Mouse (Mus musculus) urinary bladder, postnatal 4 days (tissue): ENCODE measurements at regions not wholly inside any gene's neighbourhood (a gene's known extent, or its start where the extent isn't known, plus 50 kb on each side); places are given as distances from the start of the nearest gene placed in this dataset.

Experiments used
- DNase-seq, 2 experiments: peaks; one replicate each; pipeline ENCODE4 v3.0.0; 2021 to 2022; ENCODE audit warnings: low spot score in 2 of 2

DNA sequence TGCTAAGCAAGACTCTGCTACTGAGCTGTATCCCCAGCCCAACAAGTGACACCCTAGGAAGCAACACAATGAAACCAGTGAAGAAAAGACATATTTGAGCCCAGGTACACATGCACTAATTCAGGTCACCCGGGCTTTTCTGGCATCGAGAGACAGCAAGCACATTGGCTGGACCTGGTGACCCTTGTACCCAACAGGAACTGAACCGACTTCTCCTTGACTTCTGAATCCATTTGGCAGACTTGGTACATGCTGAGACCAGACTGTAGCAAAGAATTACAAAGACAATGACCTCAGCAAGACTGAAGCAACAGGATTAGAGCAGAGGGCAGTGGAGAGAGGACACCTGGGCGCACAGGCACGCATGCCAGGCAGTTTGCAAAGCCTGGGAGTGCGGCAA is 79.1 kb downstream of the Sema4f start:
- DNase-seq, result no peak

DNA sequence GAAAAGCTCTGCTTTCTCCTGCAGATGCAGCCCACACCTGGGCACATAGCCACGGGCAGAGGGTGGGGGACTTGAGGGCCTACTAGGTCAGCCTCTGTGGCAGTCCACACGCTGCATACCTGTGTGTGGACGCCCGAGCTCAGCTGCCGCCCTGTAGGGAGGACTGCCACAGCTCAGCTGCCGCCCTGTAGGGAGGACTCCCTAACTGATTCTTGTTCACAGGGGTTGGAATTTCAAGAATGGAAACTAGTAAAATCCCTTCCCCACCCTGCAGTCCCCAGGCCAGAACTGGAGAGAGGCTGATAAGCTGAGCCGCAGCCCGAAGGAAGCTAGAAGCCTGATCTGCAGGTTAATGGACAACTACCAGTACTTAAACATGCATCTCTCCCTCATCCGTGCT is 82.0 kb upstream of the Hk2 start:
- DNase-seq, result no peak

DNA sequence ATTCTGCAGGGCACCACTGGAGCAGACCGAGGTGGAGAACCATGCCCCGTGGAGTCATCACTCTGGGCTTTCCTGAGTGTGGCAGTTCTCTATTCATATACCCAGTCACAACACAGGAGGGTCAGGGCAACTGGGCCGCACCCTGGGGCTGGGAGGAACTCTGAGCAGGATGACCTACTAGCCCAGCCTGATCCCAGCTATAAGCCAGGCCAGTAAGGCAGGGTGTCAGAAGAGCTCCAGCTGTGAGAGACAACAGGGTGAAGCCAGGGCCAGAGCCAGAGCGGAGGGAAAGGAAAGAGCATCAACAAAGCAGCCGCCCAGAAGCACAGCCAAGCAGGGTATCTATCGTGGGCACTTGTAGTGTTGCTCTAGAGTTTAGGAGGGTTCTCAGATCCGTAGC is 81.1 kb upstream of the Hk2 start:
- no peak for DNase-seq

DNA sequence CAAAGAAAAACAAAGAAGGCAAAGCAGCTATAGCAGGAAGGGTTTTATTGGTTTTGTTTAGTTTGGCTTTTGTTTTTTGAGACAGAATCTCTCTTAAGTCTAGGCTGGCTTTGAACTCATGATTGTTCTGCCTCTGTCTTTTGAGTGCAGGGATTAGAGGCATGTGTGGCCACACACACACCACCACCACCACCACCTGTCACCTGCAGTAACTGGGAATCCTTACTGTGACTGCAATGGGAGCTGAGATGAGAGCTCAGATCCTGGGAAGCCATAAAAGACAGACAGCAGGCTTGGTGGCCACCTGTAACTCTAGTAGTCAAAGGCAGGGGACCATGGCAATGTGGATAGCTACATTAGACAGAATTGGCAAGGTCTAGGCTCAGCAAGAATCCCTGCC is 80.5 kb upstream of the Hk2 start:
- DNase-seq, result no peak

DNA sequence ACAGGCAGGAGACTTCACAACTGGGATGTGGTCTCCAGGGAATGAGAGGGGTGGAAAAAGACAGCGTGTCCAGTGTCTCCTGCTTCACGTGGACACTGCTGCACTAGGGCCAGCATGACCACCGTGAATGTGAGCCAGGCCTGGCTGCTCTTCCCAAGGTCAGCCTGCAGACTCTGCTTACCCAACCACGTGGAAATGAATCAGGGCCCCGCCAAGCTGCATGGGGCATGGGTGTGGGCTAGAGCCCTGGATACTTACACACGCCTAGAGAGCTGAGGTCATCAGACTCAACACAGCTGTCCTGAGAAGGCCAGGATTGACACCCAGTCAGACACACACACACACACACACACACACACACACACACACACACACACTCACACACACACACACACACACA is 80.1 kb upstream of the Hk2 start:
- DNase-seq, result peak in 1 of 2 experiments; percentile 33

DNA sequence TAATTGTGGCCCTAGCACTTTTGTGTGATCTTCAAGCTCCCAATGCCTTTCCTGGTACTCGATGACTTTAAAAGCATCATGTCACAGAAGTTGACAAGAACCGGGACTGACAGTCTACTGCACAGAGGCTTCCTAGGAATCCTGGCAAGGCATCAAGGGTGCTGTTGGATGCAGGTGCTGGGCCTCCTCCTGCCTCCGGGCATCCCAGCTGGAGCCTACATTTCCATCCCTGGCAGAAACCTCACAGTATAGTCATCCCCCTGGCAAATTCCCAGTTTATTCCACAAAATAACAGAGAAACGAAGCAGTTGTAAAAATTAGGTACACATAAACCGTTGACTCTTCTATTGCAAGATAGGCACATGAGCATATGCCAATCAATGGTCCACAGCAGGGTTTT is 78.8 kb upstream of the Hk2 start:
- DNase-seq, result no peak

DNA sequence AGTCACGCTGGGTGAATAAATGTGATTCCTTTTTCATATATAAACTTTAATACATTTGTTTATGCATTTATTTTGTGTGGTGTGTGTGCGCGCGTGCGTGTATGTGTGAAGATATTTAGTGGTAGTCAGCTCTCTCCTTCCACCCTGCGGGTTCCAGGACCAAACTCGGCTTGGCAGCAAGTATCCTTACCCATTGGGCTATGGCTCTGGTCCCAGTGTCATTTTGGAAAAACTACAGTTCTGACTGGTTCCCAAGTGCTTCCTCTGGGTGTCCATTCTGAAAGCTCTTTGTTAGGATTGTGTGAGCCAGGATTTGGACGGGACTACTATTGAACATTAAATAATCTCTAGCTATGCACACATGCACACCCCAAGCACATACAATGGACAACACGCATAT is 76.3 kb upstream of the Hk2 start:
- DNase-seq, result no peak

DNA sequence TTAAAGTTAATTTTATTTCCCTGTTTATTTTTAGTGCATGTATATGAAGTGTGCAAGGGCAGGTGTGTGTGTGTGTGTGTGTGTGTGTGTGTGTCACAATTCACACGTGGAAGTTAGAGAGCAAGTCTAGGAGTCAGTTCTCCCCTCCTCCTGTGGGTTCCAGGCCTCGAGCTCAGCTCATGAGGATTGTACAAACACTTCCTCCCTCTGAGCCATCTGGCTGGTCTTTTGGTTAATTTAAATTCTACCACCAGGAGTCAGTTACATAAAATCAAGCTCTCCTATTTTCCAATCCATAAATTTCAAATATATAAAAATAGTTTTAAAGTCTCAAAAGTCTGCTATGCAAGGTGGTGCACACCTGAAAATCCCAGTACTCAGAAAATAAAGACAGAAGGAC is 73.3 kb upstream of the Hk2 start:
- no peak for DNase-seq

DNA sequence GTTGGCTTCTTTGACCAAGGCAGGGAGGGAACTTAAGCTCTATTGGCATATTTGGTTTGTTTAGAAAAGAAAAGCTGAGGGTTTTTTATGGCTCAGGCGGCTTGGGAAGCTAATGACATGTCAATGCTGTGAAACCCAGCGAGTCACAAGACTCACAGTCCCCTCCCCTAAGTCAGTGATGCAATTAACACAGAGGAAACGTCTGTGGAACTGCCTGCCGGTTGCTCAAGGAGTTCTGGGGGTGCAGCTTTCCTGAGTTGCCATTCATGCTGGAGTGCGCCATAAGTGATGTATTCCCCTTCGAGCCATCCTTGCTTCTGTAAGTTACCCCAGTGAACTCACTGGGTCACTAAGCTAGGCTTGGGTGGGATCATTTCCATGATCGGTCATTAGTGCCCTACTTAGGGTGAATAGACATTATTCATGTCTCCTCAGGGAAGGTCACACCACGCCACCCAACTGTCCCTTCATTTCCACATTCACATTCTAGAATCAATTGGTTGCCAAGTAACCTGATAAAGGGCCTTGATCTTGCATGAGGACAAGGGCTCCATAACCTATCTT is 72.4 kb upstream of the Hk2 start:
- DNase-seq, result no peak

DNA sequence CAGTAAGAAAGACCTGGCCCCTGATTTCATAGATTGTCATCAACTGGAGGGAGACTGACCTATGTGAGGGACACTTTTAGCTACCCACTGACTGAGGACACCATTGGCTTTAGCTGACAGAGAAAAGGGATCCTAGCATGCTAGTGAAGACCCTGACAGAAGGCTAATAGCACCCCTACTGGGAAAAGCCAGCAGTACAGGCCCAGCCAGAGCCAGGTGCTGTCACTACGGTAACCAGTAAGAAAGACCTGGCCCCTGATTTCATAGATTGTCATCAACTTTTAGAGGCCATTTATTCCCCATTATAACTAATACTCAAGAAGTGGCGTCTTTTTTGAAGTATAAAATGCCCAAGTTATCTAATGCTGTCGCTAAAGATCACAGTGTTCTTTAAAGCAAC is 70.2 kb upstream of the Hk2 start:
- DNase-seq, result no peak

DNA sequence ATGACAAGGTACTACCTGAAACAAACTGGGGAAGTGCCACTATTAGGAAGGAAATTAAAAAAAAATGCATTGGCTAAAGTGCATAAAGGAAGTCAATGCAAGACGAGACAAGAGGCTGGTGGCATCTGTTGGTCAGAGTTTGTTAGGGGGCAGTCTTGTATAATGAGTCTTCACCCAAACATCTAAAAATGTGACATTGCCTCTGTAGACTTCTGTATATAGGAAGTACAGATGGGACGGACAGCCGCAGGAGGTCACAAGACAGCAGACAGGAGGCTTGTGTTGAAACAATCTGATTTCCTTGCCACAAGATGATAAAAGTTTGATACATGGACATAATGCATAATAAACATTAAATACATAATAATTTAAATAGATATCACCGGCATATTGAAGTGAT is 69.6 kb upstream of the Hk2 start:
- DNase-seq, result no peak

DNA sequence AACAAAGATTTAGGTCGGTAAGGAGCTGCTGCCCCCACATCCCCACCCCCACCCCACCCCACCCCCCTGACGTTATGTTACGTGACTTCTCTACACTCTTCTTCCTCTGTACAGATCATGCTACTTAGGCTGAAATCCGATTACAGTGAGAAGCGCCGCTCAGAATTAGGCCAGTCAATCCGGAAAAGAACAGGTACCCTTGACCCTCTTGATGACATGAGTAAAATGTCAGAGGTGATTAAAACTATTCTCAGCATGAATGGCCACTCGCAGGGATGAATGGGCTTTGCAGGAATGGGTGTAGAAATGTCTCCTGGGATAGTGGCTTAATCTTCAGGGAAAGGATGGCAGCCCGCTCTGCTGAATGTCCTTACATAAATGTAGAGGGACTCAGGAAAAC is 63.0 kb upstream of the Hk2 start:
- DNase-seq, result no peak

DNA sequence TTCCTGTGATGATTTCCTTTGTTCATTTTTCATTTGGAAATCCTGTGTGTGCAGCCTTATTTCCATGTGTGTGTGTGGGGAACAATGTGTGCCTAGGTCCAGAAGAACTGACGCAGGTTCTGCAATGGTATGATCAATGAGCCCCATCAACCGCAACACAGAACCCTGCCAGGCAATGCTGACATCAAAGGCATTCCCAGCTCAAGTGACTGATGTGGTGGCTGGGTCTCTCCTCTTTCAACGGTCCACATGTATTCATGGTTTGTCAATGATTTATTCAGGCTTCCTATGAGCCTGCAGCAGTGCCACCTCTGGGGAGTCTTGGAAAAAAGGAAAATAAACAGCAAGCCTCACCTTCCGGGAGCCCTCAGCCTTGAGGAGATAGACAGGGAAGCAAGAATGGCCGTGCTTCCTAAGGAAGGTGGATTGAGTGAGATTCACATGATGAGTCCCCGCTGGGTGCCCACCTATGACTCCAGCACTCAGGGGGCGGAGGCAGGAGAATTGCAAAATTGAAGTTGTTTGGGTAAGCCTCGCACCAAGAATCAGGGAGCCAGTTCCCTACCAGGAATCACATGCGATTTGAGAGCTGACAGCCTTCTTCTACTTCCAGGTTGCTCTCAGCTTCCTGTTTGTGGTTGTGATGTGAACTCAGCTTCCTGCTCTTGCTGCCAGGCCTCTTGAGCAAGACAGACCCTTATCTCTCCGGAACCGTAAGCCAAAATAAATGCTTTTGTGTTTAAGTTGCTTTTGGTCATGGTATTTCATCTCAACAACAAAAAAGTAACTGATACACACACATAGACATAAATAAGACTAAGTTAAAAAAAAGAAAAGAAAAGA is 61.2 kb upstream of the Hk2 start:
- no peak for DNase-seq

DNA sequence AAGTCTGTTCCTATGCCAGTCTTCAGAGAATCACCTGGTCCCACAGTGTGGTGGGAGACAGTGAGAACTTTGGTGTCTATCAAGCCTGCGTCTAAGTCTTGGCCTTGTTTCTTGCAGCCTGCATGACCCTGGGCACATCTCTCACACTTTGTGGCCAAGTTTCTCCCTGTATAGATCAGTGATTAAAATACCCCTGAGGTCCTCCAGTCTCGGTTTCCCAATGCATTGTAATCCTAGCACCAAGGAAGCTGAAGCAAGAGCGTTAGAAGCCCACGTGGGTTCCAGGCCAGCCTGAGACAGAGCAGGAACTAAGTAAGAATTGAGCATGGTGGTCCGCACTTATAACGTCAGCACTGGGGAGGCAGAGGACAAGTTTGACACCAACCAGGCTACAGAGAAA is 59.6 kb upstream of the Hk2 start:
- DNase-seq, result no peak

DNA sequence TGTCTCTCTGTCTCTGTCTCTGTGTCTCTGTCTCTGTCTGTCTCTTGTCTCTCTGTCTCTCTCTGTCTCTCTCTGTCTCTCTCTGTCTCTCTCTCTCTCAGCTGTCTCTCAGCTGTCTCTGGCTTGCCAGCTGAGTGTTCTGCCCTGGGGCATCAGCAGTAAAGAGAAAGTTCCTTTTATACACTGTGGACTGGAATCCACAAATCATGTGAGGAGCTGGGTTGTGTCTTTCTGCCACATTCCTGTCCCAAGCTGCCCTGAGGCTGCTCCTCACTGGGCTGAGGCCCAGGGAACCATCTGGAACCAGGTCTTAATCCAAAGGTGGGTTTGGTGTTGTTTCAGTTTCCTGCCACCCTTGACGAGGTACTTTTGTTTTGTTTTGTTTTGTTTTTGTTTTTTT is 57.0 kb upstream of the Hk2 start:
- DNase-seq, result no peak

DNA sequence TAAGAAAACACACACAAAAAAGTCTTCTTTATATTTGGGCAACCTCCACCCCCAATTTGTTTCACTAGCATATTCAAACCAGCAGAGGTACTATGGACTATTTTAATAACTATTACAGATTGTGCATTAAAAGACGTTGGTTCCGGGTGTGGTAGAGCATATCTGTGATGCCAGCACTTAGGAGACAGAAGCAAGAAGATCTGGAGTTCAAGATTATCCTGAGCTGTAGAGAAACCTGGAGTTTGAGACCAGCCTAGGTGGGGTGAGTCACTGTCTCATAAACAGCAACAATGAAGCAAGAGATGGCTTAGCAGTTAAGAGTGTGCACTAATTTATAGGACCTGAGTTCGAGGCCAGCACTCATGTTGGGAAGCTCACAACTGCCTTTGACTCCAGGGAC is 50.4 kb upstream of the Hk2 start:
- DNase-seq, result no peak

DNA sequence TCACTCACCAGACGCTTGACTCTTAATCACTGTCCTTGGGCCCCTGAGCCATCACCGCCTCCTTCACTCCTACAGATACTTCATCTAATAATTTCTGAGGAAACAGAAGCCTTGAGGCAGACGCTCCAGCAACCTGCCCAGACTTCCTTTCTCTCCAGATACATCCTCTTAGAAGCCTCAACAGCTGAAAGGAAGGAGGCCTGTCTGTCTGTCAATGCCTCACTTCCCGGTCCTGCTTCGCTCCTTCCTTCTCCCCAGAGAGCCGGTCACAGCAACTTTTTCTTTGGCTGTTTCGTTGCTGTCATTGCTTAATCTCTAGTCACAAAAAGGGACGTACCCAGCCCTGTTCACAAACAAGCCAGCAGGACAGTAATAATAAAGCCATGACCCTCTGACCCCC is 50.0 kb upstream of the Hk2 start:
- no peak for DNase-seq
